Mouse (Mus musculus) heart, embryonic 13.5 days (tissue): ENCODE data around the gene Gpc6. TPM values are rescaled to one million over a fixed set of nuclear protein-coding genes. Genes with fewer than 3 reads are reported as not detected.
A peak's percentile ranks its signal among the peaks of the same experiment; 100 is the strongest.

Experiments used
- ATAC-seq: fragments of 200-750 bp; cut with Nextera tagmentation; 2 replicates; pipeline ENCODE4 v1.8.0; 2017; ENCODE audit warnings: moderate TSS enrichment; ENCODE audit not compliant: insufficient number of reproducible peaks, low FRiP score, low TSS enrichment; ENCODE audit errors: extremely low read depth
- H3K27ac ChIP-seq: fragments of 300-500 bp; sonication (generic); replicated peaks from 2 replicates; pipeline ENCODE4 v1.5.1; 2015; ENCODE audit warnings: moderate library complexity, mild to moderate bottlenecking, inconsistent platforms
- H3K27me3 ChIP-seq: fragments of 300-500 bp; sonication (generic); replicated peaks from 2 replicates; pipeline ENCODE4 v1.6.1; 2015; ENCODE audit warnings: mild to moderate bottlenecking, inconsistent platforms
- H3K36me3 ChIP-seq: fragments of 300-500 bp; sonication (generic); 2 replicates; pipeline ENCODE4 v1.6.1; 2015; ENCODE audit warnings: mild to moderate bottlenecking, inconsistent platforms
- H3K4me1 ChIP-seq: fragments of 300-500 bp; sonication (generic); 2 replicates; pipeline ENCODE4 v1.6.1; 2015; ENCODE audit warnings: inconsistent platforms
- H3K4me2 ChIP-seq: fragments of 300-500 bp; sonication (generic); 2 replicates; pipeline ENCODE4 v1.6.1; 2015; ENCODE audit warnings: inconsistent platforms, mild to moderate bottlenecking, moderate library complexity
- H3K4me3 ChIP-seq: fragments of 300-500 bp; sonication (generic); 2 replicates; pipeline ENCODE4 v1.5.1; 2015; ENCODE audit warnings: moderate library complexity, mild to moderate bottlenecking, inconsistent platforms
- H3K9ac ChIP-seq: fragments of 300-500 bp; sonication (generic); 2 replicates; pipeline ENCODE4 v1.6.1; 2015; ENCODE audit warnings: inconsistent platforms, mild to moderate bottlenecking, moderate library complexity
- H3K9me3 ChIP-seq: fragments of 300-500 bp; sonication (generic); 2 replicates; pipeline ENCODE4 v1.6.1; 2016; ENCODE audit warnings: inconsistent platforms
- WGBS: fragments of 180-500 bp; shearing (Covaris S2); methylation state at CpG from one replicate; pipeline ENCODE4 v1.1.7; 2015; ENCODE audit warnings: mixed read lengths; 5-methylcytosine and 5-hydroxymethylcytosine counted together
- polyA plus RNA-seq: library from polyadenylated mRNA; unstranded; fragments of >200 nt; fragmentation: Nextera tagmentation; extraction: Ambion mirVana; gene quantifications from 2 replicates; pipeline ENCODE4 v1.2.1, GENCODE M21; 2015

Gene Gpc6
- polyA plus RNA-seq, 1 experiment from 2014 or later, result 13.1 TPM

GRCm38 (mm10) chr14:117070470-117071085, 145.5 kb downstream of the Gpc6 start:
- 78% methylated on average over 4 of the region's 4 CpGs for WGBS
- no peak overlapping the region for H3K4me2 ChIP-seq
- ATAC-seq, result no peak
- no peaks in the 10 kb centered on the region for H3K9me3 ChIP-seq
- H3K4me1 ChIP-seq, result no peaks in the 10 kb centered on the region
- H3K27ac ChIP-seq, result no peak overlapping the region
- H3K36me3 ChIP-seq, result no peaks in the 10 kb centered on the region
- H3K4me3 ChIP-seq, result no peak overlapping the region
- no peak overlapping the region for H3K9ac ChIP-seq
- no peaks in the 10 kb centered on the region for H3K27me3 ChIP-seq

- H3K9ac ChIP-seq, result no peak overlapping the region
- H3K4me2 ChIP-seq, result no peak overlapping the region
- H3K9me3 ChIP-seq, result no peaks in the 10 kb centered on the region
- 62% methylated on average over 4 of the region's 4 CpGs for WGBS
- H3K4me3 ChIP-seq, result no peak overlapping the region
- peaks cover 6% of the 10 kb centered on the region for H3K4me1 ChIP-seq
- H3K27me3 ChIP-seq, result no peaks in the 10 kb centered on the region
- no peaks in the 10 kb centered on the region for H3K36me3 ChIP-seq
- ATAC-seq, result no peak
- no peak overlapping the region for H3K27ac ChIP-seq
Observed at GRCm38 (mm10) chr14:117093586-117093985, 168.5 kb downstream of the Gpc6 start.

DNA sequence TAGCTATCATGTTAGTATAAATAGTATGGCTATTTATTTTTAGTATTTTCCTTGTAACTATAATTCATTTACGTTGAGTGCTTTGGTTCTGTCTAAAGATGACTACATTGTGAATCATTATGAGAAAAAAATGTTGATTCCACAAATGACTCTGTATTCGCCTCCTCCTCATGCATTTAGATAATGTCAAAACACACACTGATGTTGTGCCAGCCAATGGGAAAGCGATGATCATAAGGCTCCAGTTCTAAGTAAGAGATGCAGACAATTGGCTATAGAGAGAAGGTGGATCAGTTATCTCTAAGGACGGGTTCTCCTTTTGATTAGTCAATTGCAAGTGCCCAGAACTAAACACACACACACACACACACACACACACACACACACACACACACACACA, 181.8 kb downstream of the Gpc6 start:
- Histone ChIP-seq H3K27me3 (no peaks in the 10 kb centered on the region), H3K9ac (no peak overlapping the region), H3K9me3 (no peaks in the 10 kb centered on the region), H3K4me1 (no peaks in the 10 kb centered on the region), H3K36me3 (no peaks in the 10 kb centered on the region), H3K27ac (no peak overlapping the region), H3K4me3 (no peak overlapping the region), H3K4me2 (no peak overlapping the region)
- 90% methylated on average over 4 of the region's 4 CpGs for WGBS
- no peak for ATAC-seq

DNA sequence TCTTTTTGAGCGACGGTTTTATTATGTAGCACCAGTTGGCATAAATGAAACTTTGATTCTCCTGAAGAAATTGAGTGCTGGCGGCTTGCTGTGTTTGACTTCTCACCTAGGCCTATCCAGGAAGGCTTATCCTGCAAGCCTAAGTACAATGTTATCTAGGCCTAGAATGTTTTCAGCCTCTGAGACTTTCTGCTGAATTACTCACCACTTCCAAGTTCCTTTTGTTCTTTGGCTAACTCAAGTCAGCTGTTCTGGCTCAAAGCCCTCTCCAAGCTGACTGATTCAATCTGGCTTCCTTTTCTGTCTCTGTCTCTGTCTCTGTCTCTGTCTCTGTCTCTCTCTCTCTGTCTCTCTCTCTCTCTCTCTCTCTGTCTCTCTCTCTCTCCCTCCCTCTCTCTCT, 188.0 kb downstream of the Gpc6 start:
- no peak overlapping the region for H3K4me3 ChIP-seq
- no peak for ATAC-seq
- WGBS, result 52% methylated on average over 3 of the region's 3 CpGs
- H3K9ac ChIP-seq, result no peak overlapping the region
- H3K36me3 ChIP-seq, result no peaks in the 10 kb centered on the region
- no peaks in the 10 kb centered on the region for H3K27me3 ChIP-seq
- no peak overlapping the region for H3K4me2 ChIP-seq
- peaks cover 3% of the 10 kb centered on the region; the same call in 1 of the 2 replicates for H3K4me1 ChIP-seq
- H3K27ac ChIP-seq, result no peak overlapping the region
- 0 out of 2 replicates have a peak, but pooled peaks cover 3% of the 10 kb centered on the region for H3K9me3 ChIP-seq

GRCm38 (mm10) chr14:117122036-117122435, 196.9 kb downstream of the Gpc6 start:
- Histone ChIP-seq H3K9ac (no peak overlapping the region), H3K9me3 (no peaks in the 10 kb centered on the region), H3K27ac (no peak overlapping the region), H3K4me1 (no peaks in the 10 kb centered on the region), H3K36me3 (no peaks in the 10 kb centered on the region), H3K4me3 (no peak overlapping the region), H3K4me2 (no peak overlapping the region), H3K27me3 (no peaks in the 10 kb centered on the region)
- 61% methylated on average over 1 of the region's 1 CpGs for WGBS
- no peak for ATAC-seq

DNA sequence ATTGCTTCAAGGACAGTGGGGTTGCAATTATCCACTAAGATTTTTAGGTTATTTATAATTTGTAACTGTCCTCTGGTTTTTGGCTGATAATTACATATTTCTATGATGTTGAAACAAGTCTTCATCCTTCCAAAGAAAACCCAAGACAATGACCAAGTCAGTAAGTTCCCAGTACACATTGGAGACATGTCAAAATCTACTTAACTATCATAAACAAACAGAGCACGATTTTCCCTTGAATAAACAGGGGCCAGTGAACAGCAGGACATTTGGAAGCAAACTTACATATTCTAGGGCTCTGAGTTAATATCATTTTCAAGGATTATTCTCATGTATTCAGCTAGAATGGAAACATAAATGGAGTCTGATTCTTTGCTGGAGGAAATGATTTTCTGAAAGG, 205.2 kb downstream of the Gpc6 start:
- no peaks in the 10 kb centered on the region for H3K4me1 ChIP-seq
- H3K4me3 ChIP-seq, result no peak overlapping the region
- H3K9me3 ChIP-seq, result no peaks in the 10 kb centered on the region
- 36% methylated on average over 1 of the region's 1 CpGs for WGBS
- no peak overlapping the region for H3K4me2 ChIP-seq
- ATAC-seq, result no peak
- no peaks in the 10 kb centered on the region for H3K36me3 ChIP-seq
- H3K27ac ChIP-seq, result no peak overlapping the region
- H3K27me3 ChIP-seq, result no peaks in the 10 kb centered on the region
- H3K9ac ChIP-seq, result no peak overlapping the region

- no peaks in the 10 kb centered on the region for H3K4me1 ChIP-seq
- peak overlapping the region; percentile 53 for H3K27ac ChIP-seq
Observed at GRCm38 (mm10) chr14:117131324-117131723, 206.2 kb downstream of the Gpc6 start.

DNA sequence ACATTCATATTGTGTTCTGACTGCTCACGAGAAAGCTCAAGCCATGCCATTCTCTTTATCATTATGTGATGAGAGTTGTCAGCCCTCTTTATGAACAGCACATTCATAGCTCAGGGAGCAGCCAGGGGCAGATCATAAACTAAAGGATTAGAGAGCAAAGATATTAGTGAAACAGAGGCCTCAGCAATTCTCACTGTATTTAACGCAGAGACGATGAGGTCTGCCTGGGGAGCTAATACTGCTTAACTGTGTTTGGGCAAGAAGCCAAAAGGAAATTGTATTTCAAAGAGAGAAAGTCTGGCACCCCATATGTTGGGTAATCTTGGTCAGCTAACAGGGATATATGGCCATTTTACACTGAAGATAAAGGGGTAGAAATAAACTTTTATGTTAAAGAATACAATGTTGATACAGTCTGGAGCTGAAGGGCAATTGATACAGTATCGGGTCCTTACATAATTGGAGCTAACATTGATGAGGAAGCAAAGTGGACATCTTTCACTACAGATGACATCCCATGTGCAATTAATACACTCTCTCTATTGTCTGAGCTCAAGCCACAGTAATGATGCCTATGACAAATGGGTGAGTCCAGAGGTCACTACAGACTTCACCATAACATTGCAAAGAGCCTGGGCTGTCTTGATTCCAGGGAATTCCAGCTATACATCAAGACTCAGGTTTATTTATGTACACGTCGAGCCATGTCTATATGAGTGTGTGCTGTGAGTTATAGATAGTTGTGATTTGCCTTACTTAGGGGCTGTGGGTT, 216.1 kb downstream of the Gpc6 start:
- H3K4me1 ChIP-seq, result peaks cover 25% of the 10 kb centered on the region; the same call in 1 of the 2 replicates
- no peak overlapping the region for H3K4me2 ChIP-seq
- H3K27me3 ChIP-seq, result no peaks in the 10 kb centered on the region
- no peak overlapping the region for H3K4me3 ChIP-seq
- H3K27ac ChIP-seq, result 0 out of 2 replicates have a peak overlapping the region, but pooled peaks have one; percentile 8
- ATAC-seq, result no peak
- H3K9ac ChIP-seq, result no peak overlapping the region
- 60% methylated on average over 6 of the region's 6 CpGs for WGBS
- H3K36me3 ChIP-seq, result no peaks in the 10 kb centered on the region
- no peaks in the 10 kb centered on the region for H3K9me3 ChIP-seq

More at GRCm38 (mm10) chr14:117131324-117131723, 206.2 kb downstream of the Gpc6 start:
- H3K4me2 ChIP-seq, result no peak overlapping the region
- no peak overlapping the region for H3K4me3 ChIP-seq
- 86% methylated on average over 1 of the region's 1 CpGs for WGBS
- H3K36me3 ChIP-seq, result no peaks in the 10 kb centered on the region
- no peak for ATAC-seq
- no peak overlapping the region for H3K9ac ChIP-seq
- H3K27me3 ChIP-seq, result no peaks in the 10 kb centered on the region
- H3K9me3 ChIP-seq, result no peaks in the 10 kb centered on the region

DNA sequence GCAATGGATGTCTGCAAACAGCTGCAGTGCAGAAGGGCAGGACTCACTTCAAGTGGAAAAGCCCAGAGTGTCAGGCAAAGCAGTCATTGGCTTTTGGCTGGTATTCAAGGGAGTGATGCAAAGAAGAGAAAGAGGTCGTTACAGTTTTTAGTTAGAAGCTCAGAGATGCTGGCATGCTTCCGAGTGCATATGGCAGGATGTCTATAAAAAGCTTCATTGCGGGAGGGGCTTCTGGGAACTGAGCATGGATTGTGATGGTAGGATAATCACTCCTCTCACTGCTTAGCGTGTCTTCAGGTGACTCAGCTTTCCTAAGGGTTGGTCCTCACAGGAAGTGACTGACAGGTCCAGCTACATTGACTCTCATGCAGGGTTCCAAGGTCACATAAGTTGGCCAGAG, 221.0 kb downstream of the Gpc6 start:
- H3K36me3 ChIP-seq, result no peaks in the 10 kb centered on the region
- H3K9ac ChIP-seq, result no peak overlapping the region
- 50% methylated on average over 4 of the region's 4 CpGs for WGBS
- no peak; the same call in 1 of the 2 replicates for ATAC-seq
- H3K27me3 ChIP-seq, result no peaks in the 10 kb centered on the region
- no peaks in the 10 kb centered on the region for H3K9me3 ChIP-seq
- peaks cover 20% of the 10 kb centered on the region for H3K4me1 ChIP-seq
- peak overlapping the region; percentile 29 for H3K27ac ChIP-seq
- H3K4me3 ChIP-seq, result no peak overlapping the region
- no peak overlapping the region for H3K4me2 ChIP-seq

GRCm38 (mm10) chr14:117146665-117147064, 221.6 kb downstream of the Gpc6 start:
- H3K4me3 ChIP-seq, result no peak overlapping the region
- no peak for ATAC-seq
- no peak overlapping the region for H3K4me2 ChIP-seq
- no peak overlapping the region for H3K9ac ChIP-seq
- H3K9me3 ChIP-seq, result no peaks in the 10 kb centered on the region
- no peaks in the 10 kb centered on the region for H3K27me3 ChIP-seq
- no peaks in the 10 kb centered on the region for H3K36me3 ChIP-seq
- 44% methylated on average over 4 of the region's 4 CpGs for WGBS
- peaks cover 14% of the 10 kb centered on the region for H3K4me1 ChIP-seq
- H3K27ac ChIP-seq, result peak overlapping the region; percentile 29

DNA sequence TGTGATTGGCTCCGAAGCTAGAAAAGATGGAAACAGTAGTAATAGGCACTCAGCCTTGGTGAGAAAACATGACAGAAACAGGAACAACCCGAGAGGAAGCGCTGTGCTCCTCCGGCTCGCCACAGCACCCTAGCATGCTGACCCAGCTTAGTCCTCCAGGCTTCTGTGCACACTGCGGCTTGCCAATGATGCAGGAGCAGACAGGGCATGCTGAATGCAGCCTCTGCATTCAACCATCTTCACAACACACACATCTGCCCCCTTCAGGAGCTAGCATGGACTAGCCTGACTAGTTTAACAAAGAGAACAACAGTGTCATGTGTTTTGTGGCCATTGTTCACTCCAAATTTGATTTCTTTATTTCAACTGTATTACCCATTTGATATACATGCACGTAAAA, 226.5 kb downstream of the Gpc6 start:
- no peak for ATAC-seq

More for the DNA sequence above, 226.5 kb downstream of the Gpc6 start:
- H3K9ac ChIP-seq, result no peak overlapping the region
- no peak overlapping the region for H3K4me3 ChIP-seq
- no peaks in the 10 kb centered on the region for H3K27me3 ChIP-seq
- no peak overlapping the region for H3K27ac ChIP-seq
- H3K4me1 ChIP-seq, result peaks cover 4% of the 10 kb centered on the region
- WGBS, result 88% methylated on average over 7 of the region's 7 CpGs
- H3K36me3 ChIP-seq, result no peaks in the 10 kb centered on the region
- H3K9me3 ChIP-seq, result no peaks in the 10 kb centered on the region
- no peak overlapping the region for H3K4me2 ChIP-seq
